Mouse (Mus musculus) gastrocnemius, adult 8-10 months (tissue): ENCODE measurements around the gene Hs2st1. TPM values are rescaled to one million over a fixed set of nuclear protein-coding genes. Genes with fewer than 3 reads are reported as not detected.

Experiments used
- DNase-seq, 2 experiments: peaks; one replicate each; pipeline ENCODE4 v3.0.0; 2022; ENCODE audit warnings: low spot score in 2 of 2
- total RNA-seq, 4 experiments: library from RNA; stranded (reverse); gene quantifications; 2 replicates each; pipeline ENCODE4 v1.2.4; 2022

Hs2st1 gene
- total RNA-seq, 4 experiments from 2014 or later: 10.1 to 12.8 (median 11.7) TPM

DNA sequence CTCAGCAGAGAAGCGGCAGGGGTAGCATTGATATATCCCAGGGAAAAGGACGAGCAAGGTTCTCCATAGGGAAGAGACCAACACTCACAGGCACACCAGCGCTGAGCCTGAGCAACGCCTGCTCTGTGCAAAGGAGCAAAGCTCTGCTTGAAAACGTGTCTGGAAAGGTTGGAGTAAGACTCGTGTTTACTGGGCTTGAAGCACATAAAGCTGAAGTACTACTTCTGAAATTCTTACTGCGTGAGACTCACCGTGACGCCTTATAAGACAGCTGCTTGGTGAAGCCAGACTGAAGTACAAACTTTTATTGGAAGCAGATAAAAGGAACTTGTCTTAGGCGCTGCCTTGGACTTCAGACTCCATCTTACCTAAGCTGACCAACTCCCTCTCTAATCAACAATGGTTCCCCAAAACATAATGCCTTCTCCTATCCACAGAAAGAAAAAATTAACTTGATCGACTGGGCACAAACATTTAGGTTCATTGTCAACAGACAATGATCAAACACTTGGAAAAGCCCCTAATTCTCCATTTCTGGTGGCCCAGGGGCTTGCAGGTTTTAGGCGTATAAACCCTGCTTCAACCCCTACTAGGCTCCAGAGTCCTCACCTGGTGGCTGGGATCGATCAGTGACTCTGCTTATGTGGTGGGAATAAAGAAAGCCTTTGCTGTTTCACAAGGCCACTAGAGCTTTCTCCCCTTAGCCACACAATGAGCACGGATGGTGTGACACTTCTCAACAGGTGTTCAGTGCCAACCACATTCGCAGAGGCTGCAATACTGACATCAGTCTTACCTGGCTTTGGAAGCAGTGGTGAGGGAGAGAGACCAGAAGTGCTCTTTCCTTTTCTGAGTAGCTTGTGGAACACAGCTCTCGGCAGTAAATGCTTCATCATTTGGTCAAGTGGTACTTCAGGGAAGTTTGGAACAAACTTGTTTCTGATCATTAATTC lies 56.5 kb downstream of the Hs2st1 start:
- DNase-seq: no peak

- no peak for DNase-seq
These were observed 59.3 kb downstream of the Hs2st1 start for GRCm38 (mm10) chr3:144510724-144511123.

DNA sequence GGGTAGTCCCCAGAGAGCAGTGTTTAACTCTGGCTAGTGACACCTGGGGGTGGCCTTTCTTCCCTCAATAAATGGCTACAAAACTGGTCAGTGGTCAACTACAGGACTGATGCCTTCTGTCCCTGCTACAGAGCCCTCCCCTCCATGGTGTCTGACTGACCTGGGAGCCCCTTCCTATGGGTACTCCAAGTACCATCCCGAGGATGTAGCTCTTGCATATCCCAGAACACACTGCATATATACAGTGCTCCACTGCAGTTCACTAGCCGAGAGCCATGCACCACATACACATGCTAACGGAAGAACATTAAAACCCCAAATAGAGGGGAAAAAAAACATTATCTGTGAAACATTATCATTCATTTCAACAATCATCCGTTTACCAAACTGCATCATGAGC lies 61.6 kb downstream of the Hs2st1 start:
- no peak for DNase-seq

GRCm38 (mm10) chr3:144507885-144508284 lies 62.1 kb downstream of the Hs2st1 start:
- no peak for DNase-seq

DNA sequence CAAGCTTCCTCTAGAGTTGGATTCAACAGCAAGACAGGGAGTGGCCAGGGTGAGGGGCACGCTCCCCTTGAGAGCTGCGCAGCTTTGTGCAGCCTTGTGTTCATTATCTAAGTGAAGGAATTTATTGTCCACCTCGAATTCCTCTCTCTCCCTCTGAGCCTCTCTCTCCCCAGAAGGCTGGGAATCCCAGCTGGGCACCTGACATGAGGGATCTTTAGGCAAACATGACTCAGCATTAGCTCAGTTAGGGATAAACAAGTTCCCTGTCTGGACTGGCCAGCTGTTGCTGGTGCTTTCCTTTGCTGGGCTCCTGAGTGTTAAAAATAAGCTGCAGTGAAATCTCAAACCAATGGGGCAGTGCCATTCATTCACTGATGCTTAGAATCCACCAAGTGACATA lies 63.8 kb downstream of the Hs2st1 start:
- DNase-seq: peak; percentile 43 to 50

- DNase-seq: no peak
These were observed 68.1 kb downstream of the Hs2st1 start for GRCm38 (mm10) chr3:144501930-144502329.

- DNase-seq: no peak
These were observed 73.2 kb downstream of the Hs2st1 start for GRCm38 (mm10) chr3:144496762-144497161.

- no peak for DNase-seq
These were observed 75.1 kb downstream of the Hs2st1 start for GRCm38 (mm10) chr3:144494838-144495237.

GRCm38 (mm10) chr3:144488787-144489186 lies 81.2 kb downstream of the Hs2st1 start:
- DNase-seq: no peak

DNA sequence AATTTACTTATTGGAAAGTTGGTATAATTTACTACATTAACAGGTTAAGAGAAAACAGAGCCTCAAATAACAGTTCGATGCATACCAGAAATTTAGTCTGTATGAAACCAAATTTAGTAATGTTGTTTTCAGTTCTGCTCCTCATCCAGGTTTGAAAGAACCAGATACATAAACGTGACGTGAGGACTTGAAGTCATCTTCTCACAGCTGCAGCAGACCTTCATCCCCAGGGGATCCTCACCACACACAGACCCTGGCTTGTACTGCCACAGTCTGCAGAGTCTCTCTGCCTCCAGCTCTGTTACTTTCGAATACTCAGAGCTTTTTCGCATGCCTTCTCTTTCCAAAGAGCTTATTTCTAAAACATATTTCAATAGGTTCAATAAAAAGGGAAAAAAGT lies 89.4 kb downstream of the Hs2st1 start:
- no peak for DNase-seq

GRCm38 (mm10) chr3:144478427-144478794 lies 91.6 kb downstream of the Hs2st1 start:
- DNase-seq: no peak

- no peak for DNase-seq
These were observed 92.1 kb downstream of the Hs2st1 start for GRCm38 (mm10) chr3:144477707-144478426.

GRCm38 (mm10) chr3:144475891-144476290 lies 94.1 kb downstream of the Hs2st1 start:
- DNase-seq: no peak

- no peak for DNase-seq
These were observed 95.3 kb downstream of the Hs2st1 start for GRCm38 (mm10) chr3:144474726-144475125.

GRCm38 (mm10) chr3:144471954-144472353 lies 98.0 kb downstream of the Hs2st1 start:
- DNase-seq: no peak

DNA sequence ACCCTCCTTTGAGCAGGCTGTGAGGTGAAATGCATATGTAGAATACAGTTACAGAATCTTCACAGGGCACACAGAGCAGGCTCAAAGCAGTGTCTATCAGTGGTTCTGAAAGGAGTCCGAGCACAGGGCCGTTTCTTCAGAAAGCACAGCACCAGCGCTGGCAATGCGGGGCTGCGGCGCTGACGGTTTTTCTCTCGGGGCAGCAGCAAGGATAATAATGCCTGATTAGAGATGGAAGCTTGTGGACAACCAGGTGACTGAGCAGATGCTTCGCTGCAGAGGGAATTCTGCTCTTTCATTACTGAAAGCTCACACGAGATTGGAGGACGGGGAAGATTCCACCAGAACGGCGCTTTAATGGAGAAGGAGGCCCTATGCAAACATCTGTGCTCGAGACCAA lies 99.1 kb downstream of the Hs2st1 start:
- DNase-seq: no peak

DNA sequence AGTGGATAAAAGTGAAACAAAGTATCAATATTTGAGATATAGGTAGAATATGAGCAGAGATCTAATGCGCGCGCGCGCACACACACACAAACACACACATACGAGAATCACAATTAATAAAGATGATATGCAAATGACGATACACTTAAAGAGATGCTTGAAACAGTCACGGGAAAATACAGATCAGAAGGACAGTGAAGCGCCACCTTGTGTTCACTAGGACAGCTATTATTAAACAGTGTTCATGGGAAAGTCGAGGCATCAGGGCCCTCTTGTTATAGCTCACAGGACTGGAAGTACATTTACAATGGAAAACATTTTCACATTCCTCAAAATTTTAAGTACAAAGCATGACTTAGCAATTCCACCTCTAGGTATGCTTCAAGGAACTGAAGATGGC lies 102.5 kb downstream of the Hs2st1 start:
- no peak for DNase-seq

DNA sequence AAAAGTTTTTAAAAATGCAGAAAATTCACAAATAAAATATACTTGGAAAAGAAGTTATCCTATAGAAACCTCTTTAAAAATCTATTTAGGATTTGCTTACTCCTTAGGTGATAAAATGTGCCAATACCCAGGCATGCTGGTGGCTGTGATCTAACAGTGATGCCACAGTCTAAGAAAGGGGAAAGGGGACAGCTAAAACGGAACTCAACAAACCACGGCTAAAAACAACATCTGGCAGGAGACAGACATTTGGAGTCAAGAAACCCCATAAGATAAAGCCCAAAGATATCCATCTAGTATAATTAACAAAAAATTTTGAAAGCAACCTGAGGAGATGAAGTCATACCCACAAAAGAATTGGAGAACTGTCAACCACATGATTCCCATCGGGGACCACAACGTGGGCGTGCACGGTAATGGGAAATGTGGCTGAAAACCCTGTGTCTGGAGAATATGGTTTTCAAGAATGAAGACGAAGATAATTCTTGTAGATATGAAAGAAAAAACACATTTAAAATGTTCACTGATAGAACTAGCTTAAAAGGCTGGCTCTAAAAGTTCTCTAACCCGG lies 103.8 kb downstream of the Hs2st1 start:
- no peak for DNase-seq

GRCm38 (mm10) chr3:144462679-144463078 lies 107.3 kb downstream of the Hs2st1 start:
- DNase-seq: no peak

GRCm38 (mm10) chr3:144460183-144460788 lies 109.7 kb downstream of the Hs2st1 start:
- no peak for DNase-seq

- DNase-seq: no peak
These were observed 110.7 kb downstream of the Hs2st1 start for GRCm38 (mm10) chr3:144459285-144459697.
